Mouse (Mus musculus): Measurements from ENCODE around the gene Gpr62.
"Not testable (repeated sequence)": the region's sequence is repeated elsewhere in the genome, so short reads cannot be mapped to it uniquely, and the experiment has no call there.

Gpr62 gene

GRCm38 (mm10) chr9:106465571-106466200 is at the start of gene Gpr62:
TSS of gene Gpr62 (minus strand) at chr9:106465938.
- DNase-seq, result peak; percentile 92

- DNase-seq, result no peak
These were observed 48.5 kb upstream of the Gpr62 start, which contains the start of gene Iqcf5 for GRCm38 (mm10) chr9:106514273-106514672. TSS of gene Iqcf5 (plus strand) at chr9:106514573.

GRCm38 (mm10) chr9:106513566-106513965 is 47.8 kb upstream of the Gpr62 start:
- no peak for DNase-seq

- DNase-seq, result no peak
These were observed 47.2 kb upstream of the Gpr62 start for GRCm38 (mm10) chr9:106512729-106513450.

- DNase-seq, result no peak
These were observed 43.6 kb upstream of the Gpr62 start for GRCm38 (mm10) chr9:106509356-106509755.

- DNase-seq, result no peak
These were observed 38.5 kb upstream of the Gpr62 start for GRCm38 (mm10) chr9:106504246-106504645.

GRCm38 (mm10) chr9:106501846-106502245 is 36.1 kb upstream of the Gpr62 start:
- DNase-seq, result no peak

- DNase-seq, result no peak
These were observed 33.9 kb upstream of the Gpr62 start, which contains the start of gene Iqcf1 for GRCm38 (mm10) chr9:106499667-106500066. TSS of gene Iqcf1 (plus strand) at chr9:106499967.

- DNase-seq, result not testable (repeated sequence)
These were observed 21.9 kb upstream of the Gpr62 start for GRCm38 (mm10) chr9:106487602-106488001.

GRCm38 (mm10) chr9:106485076-106485475 is 19.3 kb upstream of the Gpr62 start:
- no peak for DNase-seq

- DNase-seq, result no peak
These were observed 17.9 kb upstream of the Gpr62 start for GRCm38 (mm10) chr9:106483606-106484005.

- DNase-seq, result no peak
These were observed 17.4 kb upstream of the Gpr62 start for GRCm38 (mm10) chr9:106483136-106483535.

- no peak for DNase-seq
These were observed 16.9 kb upstream of the Gpr62 start for GRCm38 (mm10) chr9:106482578-106483115.

- no peak for DNase-seq
These were observed 15.9 kb upstream of the Gpr62 start for GRCm38 (mm10) chr9:106481676-106482075.

- DNase-seq, result no peak
These were observed 15.3 kb upstream of the Gpr62 start for GRCm38 (mm10) chr9:106481075-106481474.

- DNase-seq, result peak; percentile 13
These were observed 14.8 kb upstream of the Gpr62 start for GRCm38 (mm10) chr9:106480541-106480940.

GRCm38 (mm10) chr9:106478101-106478500 is 12.4 kb upstream of the Gpr62 start:
- peak; percentile 36 for DNase-seq

GRCm38 (mm10) chr9:106477649-106478048 is 11.9 kb upstream of the Gpr62 start:
- peak; percentile 33 for DNase-seq

- DNase-seq, result peak; percentile 100
These were observed 11.3 kb upstream of the Gpr62 start, which contains the start of gene Parp3 for GRCm38 (mm10) chr9:106476924-106477484. TSS of gene Parp3 (minus strand) at chr9:106476949.

GRCm38 (mm10) chr9:106476002-106476923 is 10.5 kb upstream of the Gpr62 start:
- DNase-seq, result no peak

GRCm38 (mm10) chr9:106475663-106476001 is 9.9 kb upstream of the Gpr62 start, which contains the start of gene Rrp9:
TSS of gene Rrp9 (plus strand) at chr9:106475963.
- DNase-seq, result no peak

- DNase-seq, result peak; percentile 70
These were observed 9.3 kb upstream of the Gpr62 start for GRCm38 (mm10) chr9:106475046-106475445.

Measured in cerebellum, adult 9-10 months (tissue).